Mouse (Mus musculus): Measurements from ENCODE around the gene Lingo3. TPM values are rescaled to one million over a fixed set of nuclear protein-coding genes. Genes with fewer than 3 reads are reported as not detected.

Gene Lingo3
- polyA plus RNA-seq, 1 experiment from 2014 or later = 16.9 TPM

- H3K9ac ChIP-seq (ENCODE audit: low read depth, low read length) = no peak overlapping the region
- no peak overlapping the region for H3K4me2 ChIP-seq (ENCODE audit: low read length)
- no peak for ATAC-seq
- H3K9me3 ChIP-seq (replicated peaks; ENCODE audit: control insufficient read depth, low read length, poor library complexity, severe bottlenecking) = no peaks in the 10 kb centered on the region
- no peak overlapping the region for H3K27ac ChIP-seq (ENCODE audit: low read length)
- peaks cover 8% of the 10 kb centered on the region for H3K36me3 ChIP-seq (ENCODE audit: control insufficient read depth, insufficient read depth, low read length)
- no peak overlapping the region for H3K4me3 ChIP-seq (ENCODE audit: low read depth, low read length)
- H3K4me1 ChIP-seq (ENCODE audit: control insufficient read depth, insufficient read depth, low read length) = no peaks in the 10 kb centered on the region
- H3K27me3 ChIP-seq (ENCODE audit: control insufficient read depth, insufficient read depth, low read depth, low read length) = no peaks in the 10 kb centered on the region; the same call in 1 of the 2 replicates
- 86% methylated on average over 2 of the region's 6 CpGs for WGBS
These were observed 27.2 kb upstream of the Lingo3 start for GRCm38 (mm10) chr10:80870993-80871392.

- Histone ChIP-seq H3K27ac (ENCODE audit: low read length) (no peak overlapping the region), H3K9me3 (replicated peaks; ENCODE audit: control insufficient read depth, low read length, poor library complexity, severe bottlenecking) (no peaks in the 10 kb centered on the region), H3K4me1 (ENCODE audit: control insufficient read depth, insufficient read depth, low read length) (no peaks in the 10 kb centered on the region), H3K9ac (ENCODE audit: low read depth, low read length) (no peak overlapping the region), H3K4me2 (ENCODE audit: low read length) (no peak overlapping the region), H3K27me3 (ENCODE audit: control insufficient read depth, insufficient read depth, low read depth, low read length) (no peaks in the 10 kb centered on the region), H3K4me3 (ENCODE audit: low read depth, low read length) (no peak overlapping the region), H3K36me3 (ENCODE audit: control insufficient read depth, insufficient read depth, low read length) (peaks cover 42% of the 10 kb centered on the region)
- no peak for ATAC-seq
- WGBS = 84% methylated on average over 16 of the region's 16 CpGs
These were observed 20.6 kb upstream of the Lingo3 start for GRCm38 (mm10) chr10:80864446-80864845.

GRCm38 (mm10) chr10:80862305-80862704 lies 18.5 kb upstream of the Lingo3 start:
- H3K27me3 ChIP-seq (ENCODE audit: control insufficient read depth, insufficient read depth, low read depth, low read length) = no peaks in the 10 kb centered on the region
- no peak overlapping the region for H3K9ac ChIP-seq (ENCODE audit: low read depth, low read length)
- H3K27ac ChIP-seq (ENCODE audit: low read length) = no peak overlapping the region
- 95% methylated on average over 5 of the region's 5 CpGs for WGBS
- peaks cover 3% of the 10 kb centered on the region for H3K4me1 ChIP-seq (ENCODE audit: control insufficient read depth, insufficient read depth, low read length)
- ATAC-seq = no peak
- peaks cover 39% of the 10 kb centered on the region for H3K36me3 ChIP-seq (ENCODE audit: control insufficient read depth, insufficient read depth, low read length)
- H3K4me2 ChIP-seq (ENCODE audit: low read length) = no peak overlapping the region
- no peak overlapping the region for H3K4me3 ChIP-seq (ENCODE audit: low read depth, low read length)
- H3K9me3 ChIP-seq (replicated peaks; ENCODE audit: control insufficient read depth, low read length, poor library complexity, severe bottlenecking) = no peaks in the 10 kb centered on the region

- 88% methylated on average over 7 of the region's 7 CpGs for WGBS
- Histone ChIP-seq H3K27me3 (ENCODE audit: control insufficient read depth, insufficient read depth, low read depth, low read length) (no peaks in the 10 kb centered on the region), H3K9ac (ENCODE audit: low read depth, low read length) (no peak overlapping the region), H3K36me3 (ENCODE audit: control insufficient read depth, insufficient read depth, low read length) (peaks cover 14% of the 10 kb centered on the region; the same call in 1 of the 2 replicates), H3K4me2 (ENCODE audit: low read length) (no peak overlapping the region), H3K4me1 (ENCODE audit: control insufficient read depth, insufficient read depth, low read length) (peaks cover 31% of the 10 kb centered on the region), H3K27ac (ENCODE audit: low read length) (no peak overlapping the region), H3K4me3 (ENCODE audit: low read depth, low read length) (no peak overlapping the region), H3K9me3 (replicated peaks; ENCODE audit: control insufficient read depth, low read length, poor library complexity, severe bottlenecking) (no peaks in the 10 kb centered on the region)
- ATAC-seq = no peak
These were observed 14.6 kb upstream of the Lingo3 start for GRCm38 (mm10) chr10:80858350-80858935.

GRCm38 (mm10) chr10:80857848-80858247 lies 14.0 kb upstream of the Lingo3 start:
- Histone ChIP-seq H3K9me3 (replicated peaks; ENCODE audit: control insufficient read depth, low read length, poor library complexity, severe bottlenecking) (no peaks in the 10 kb centered on the region), H3K4me3 (ENCODE audit: low read depth, low read length) (no peak overlapping the region), H3K4me1 (ENCODE audit: control insufficient read depth, insufficient read depth, low read length) (peaks cover 32% of the 10 kb centered on the region), H3K9ac (ENCODE audit: low read depth, low read length) (peak overlapping the region; percentile 50; the same call in 1 of the 2 replicates), H3K36me3 (ENCODE audit: control insufficient read depth, insufficient read depth, low read length) (peaks cover 9% of the 10 kb centered on the region; the same call in 1 of the 2 replicates), H3K4me2 (ENCODE audit: low read length) (peak overlapping the region; percentile 9; the same call in 1 of the 2 replicates), H3K27me3 (ENCODE audit: control insufficient read depth, insufficient read depth, low read depth, low read length) (no peaks in the 10 kb centered on the region), H3K27ac (ENCODE audit: low read length) (no peak overlapping the region)
- no peak for ATAC-seq
- 59% methylated on average over 3 of the region's 3 CpGs for WGBS

GRCm38 (mm10) chr10:80857386-80857785 lies 13.5 kb upstream of the Lingo3 start:
- Histone ChIP-seq H3K27ac (ENCODE audit: low read length) (no peak overlapping the region), H3K4me1 (ENCODE audit: control insufficient read depth, insufficient read depth, low read length) (peaks cover 32% of the 10 kb centered on the region), H3K9ac (ENCODE audit: low read depth, low read length) (peak overlapping the region; percentile 50; the same call in 1 of the 2 replicates), H3K4me3 (ENCODE audit: low read depth, low read length) (no peak overlapping the region), H3K4me2 (ENCODE audit: low read length) (peak overlapping the region; percentile 9; the same call in 1 of the 2 replicates), H3K36me3 (ENCODE audit: control insufficient read depth, insufficient read depth, low read length) (peaks cover 4% of the 10 kb centered on the region; the same call in 1 of the 2 replicates), H3K9me3 (replicated peaks; ENCODE audit: control insufficient read depth, low read length, poor library complexity, severe bottlenecking) (no peaks in the 10 kb centered on the region), H3K27me3 (ENCODE audit: control insufficient read depth, insufficient read depth, low read depth, low read length) (no peaks in the 10 kb centered on the region)
- WGBS = 34% methylated on average over 8 of the region's 8 CpGs
- ATAC-seq = no peak

- no peak for ATAC-seq
- no peaks in the 10 kb centered on the region for H3K9me3 ChIP-seq (replicated peaks; ENCODE audit: control insufficient read depth, low read length, poor library complexity, severe bottlenecking)
- peak overlapping the region; percentile 35 for H3K9ac ChIP-seq (ENCODE audit: low read depth, low read length)
- H3K27ac ChIP-seq (ENCODE audit: low read length) = no peak overlapping the region
- H3K4me2 ChIP-seq (ENCODE audit: low read length) = peak overlapping the region; percentile 91; the same call in 1 of the 2 replicates
- H3K4me3 ChIP-seq (ENCODE audit: low read depth, low read length) = no peak overlapping the region
- H3K36me3 ChIP-seq (ENCODE audit: control insufficient read depth, insufficient read depth, low read length) = peaks cover 5% of the 10 kb centered on the region
- peaks cover 32% of the 10 kb centered on the region for H3K4me1 ChIP-seq (ENCODE audit: control insufficient read depth, insufficient read depth, low read length)
- H3K27me3 ChIP-seq (ENCODE audit: control insufficient read depth, insufficient read depth, low read depth, low read length) = no peaks in the 10 kb centered on the region
- WGBS = 86% methylated on average over 5 of the region's 5 CpGs
These were observed 13.1 kb upstream of the Lingo3 start for GRCm38 (mm10) chr10:80856908-80857307.

- 71% methylated on average over 3 of the region's 3 CpGs for WGBS
- Histone ChIP-seq H3K4me2 (ENCODE audit: low read length) (peak overlapping the region; percentile 91), H3K36me3 (ENCODE audit: control insufficient read depth, insufficient read depth, low read length) (peaks cover 12% of the 10 kb centered on the region), H3K27me3 (ENCODE audit: control insufficient read depth, insufficient read depth, low read depth, low read length) (no peaks in the 10 kb centered on the region), H3K27ac (ENCODE audit: low read length) (no peak overlapping the region), H3K4me1 (ENCODE audit: control insufficient read depth, insufficient read depth, low read length) (peaks cover 32% of the 10 kb centered on the region), H3K9ac (ENCODE audit: low read depth, low read length) (peak overlapping the region; percentile 96), H3K4me3 (ENCODE audit: low read depth, low read length) (peak overlapping the region; percentile 75; the same call in 1 of the 2 replicates), H3K9me3 (replicated peaks; ENCODE audit: control insufficient read depth, low read length, poor library complexity, severe bottlenecking) (no peaks in the 10 kb centered on the region)
- no peak for ATAC-seq
These were observed 12.4 kb upstream of the Lingo3 start for GRCm38 (mm10) chr10:80856267-80856666.

- peak overlapping the region; percentile 75 for H3K4me3 ChIP-seq (ENCODE audit: low read depth, low read length)
- H3K27me3 ChIP-seq (ENCODE audit: control insufficient read depth, insufficient read depth, low read depth, low read length) = no peaks in the 10 kb centered on the region
- peak overlapping the region; percentile 96 for H3K9ac ChIP-seq (ENCODE audit: low read depth, low read length)
- peak overlapping the region; percentile 91 for H3K4me2 ChIP-seq (ENCODE audit: low read length)
- 29% methylated on average over 11 of the region's 11 CpGs for WGBS
- no peaks in the 10 kb centered on the region for H3K9me3 ChIP-seq (replicated peaks; ENCODE audit: control insufficient read depth, low read length, poor library complexity, severe bottlenecking)
- 0 out of 2 replicates have a peak, but pooled peaks have one; percentile 15 for ATAC-seq
- H3K4me1 ChIP-seq (ENCODE audit: control insufficient read depth, insufficient read depth, low read length) = peaks cover 32% of the 10 kb centered on the region
- peaks cover 12% of the 10 kb centered on the region for H3K36me3 ChIP-seq (ENCODE audit: control insufficient read depth, insufficient read depth, low read length)
- H3K27ac ChIP-seq (ENCODE audit: low read length) = no peak overlapping the region
These were observed 11.9 kb upstream of the Lingo3 start for GRCm38 (mm10) chr10:80855749-80856073.

Measured in midbrain, embryonic 16.5 days (tissue).